Mouse (Mus musculus) spleen, postnatal 36 days (tissue): ENCODE data around the gene Pikfyve.

Source experiments
- DNase-seq, 2 experiments: peaks; one replicate each; pipeline ENCODE4 v3.0.0; 2022; ENCODE audit warnings: low spot score in 2 of 2, mixed read lengths in 1 of 2

The Pikfyve gene

GRCm38 (mm10) chr1:65314054-65315021 lies 127.9 kb downstream of the Pikfyve start:
- DNase-seq, result no peak

GRCm38 (mm10) chr1:65315022-65315407 lies 128.5 kb downstream of the Pikfyve start:
- no peak for DNase-seq
